Mouse (Mus musculus) liver, embryonic 14.5 days (tissue): ENCODE measurements around the gene Lmcd1. TPM values are rescaled to one million over a fixed set of nuclear protein-coding genes. Genes with fewer than 3 reads are reported as not detected.

ENCODE experiments used
- ATAC-seq: fragments of 200-750 bp; cut with Nextera tagmentation; 2 replicates; pipeline ENCODE4 v1.8.0; 2017; ENCODE audit warnings: moderate number of reproducible peaks, mild to moderate bottlenecking, moderate library complexity; ENCODE audit not compliant: insufficient read depth
- DNase-seq, 3 experiments: peaks; one replicate each; pipeline ENCODE4 v3.0.0-alpha.2; 2012 to 2013; ENCODE audit warnings: low read depth in 3 of 3, low spot score in 3 of 3
- H3K27ac ChIP-seq: fragments of 300-500 bp; sonication (generic); 2 replicates; pipeline ENCODE4 v1.5.1; 2014; ENCODE audit warnings: moderate library complexity, mild to moderate bottlenecking, control low read depth, inconsistent platforms
- H3K27me3 ChIP-seq: fragments of 300-500 bp; sonication (generic); 2 replicates; pipeline ENCODE4 v1.6.1; 2014; ENCODE audit warnings: mild to moderate bottlenecking, low read length, moderate library complexity; ENCODE audit not compliant: control insufficient read depth, insufficient read depth
- H3K36me3 ChIP-seq: fragments of 300-500 bp; sonication (generic); replicated peaks from 2 replicates; pipeline ENCODE4 v1.6.1; 2014; ENCODE audit warnings: low read depth; ENCODE audit not compliant: control insufficient read depth, insufficient read depth
- H3K4me1 ChIP-seq, 2 experiments: fragments of 200-500 bp in 1 of 2; fragments of 300-500 bp in 1 of 2; sonication (generic) in 1 of 2; replicated peaks; 2 replicates each; pipeline ENCODE4 v1.6.1; 2012 to 2014; ENCODE audit warnings: antibody characterized with exemption in 1 of 2, inconsistent platforms in 1 of 2, low read length in 1 of 2; ENCODE audit not compliant: control insufficient read depth in 2 of 2, insufficient read depth in 2 of 2
- H3K4me2 ChIP-seq: fragments of 300-500 bp; sonication (generic); 2 replicates; pipeline ENCODE4 v1.6.1; 2014; ENCODE audit warnings: low read depth, mild to moderate bottlenecking, control low read depth, moderate library complexity
- H3K4me3 ChIP-seq, 2 experiments: fragments of 200-500 bp in 1 of 2; fragments of 300-500 bp in 1 of 2; sonication (generic) in 1 of 2; 2 replicates each; pipeline ENCODE4 v1.5.1; 2012 to 2014; ENCODE audit warnings: low read depth in 2 of 2, low read length in 2 of 2, mild to moderate bottlenecking in 2 of 2, control low read depth in 1 of 2, inconsistent platforms in 1 of 2, moderate library complexity in 1 of 2; ENCODE audit not compliant: insufficient read depth in 1 of 2
- H3K9ac ChIP-seq: fragments of 300-500 bp; sonication (generic); replicated peaks from 2 replicates; pipeline ENCODE4 v1.6.1; 2014; ENCODE audit warnings: mild to moderate bottlenecking, control low read depth, moderate library complexity
- H3K9me3 ChIP-seq: fragments of 300-500 bp; sonication (generic); 2 replicates; pipeline ENCODE4 v1.6.1; 2016; ENCODE audit warnings: low read length, mixed read lengths; ENCODE audit not compliant: control insufficient read depth
- CTCF ChIP-seq: IDR thresholded peaks from 2 replicates; pipeline ENCODE4 v1.5.1; 2016; ENCODE audit warnings: antibody characterized with exemption, low read depth, control low read depth
- EP300 ChIP-seq: IDR thresholded peaks from 2 replicates; pipeline ENCODE4 v1.6.1; 2016; ENCODE audit warnings: antibody characterized with exemption, low read depth
- WGBS: fragments of 180-500 bp; shearing (Covaris S2); extraction: QIAGEN DNeasy Blood & Tissue Kit; methylation state at CpG from one replicate; pipeline ENCODE4 v1.1.7; 2014; ENCODE audit not compliant: insufficient replicate concordance; 5-methylcytosine and 5-hydroxymethylcytosine counted together
- polyA plus RNA-seq, 2 experiments: library from polyadenylated mRNA; depleted of rRNA in 1 of 2; stranded (reverse) in 1 of 2; unstranded in 1 of 2; fragments of >200 nt; fragmentation: Nextera tagmentation in 1 of 2; extraction: Ambion mirVana in 1 of 2; gene quantifications; 2 replicates each; pipeline versions ENCODE4 v1.2.1 to v1.2.3; 2012 to 2014

Lmcd1 gene
- polyA plus RNA-seq, 2 experiments: 0.27 to 0.39 TPM

GRCm38 (mm10) chr6:112309330-112309938 is 35.9 kb downstream of the Lmcd1 start:
- no peaks in the 10 kb centered on the region for H3K4me1 ChIP-seq
- ATAC-seq (no peak), DNase-seq (no peak)
- WGBS: 69% methylated on average over 6 of the region's 6 CpGs
- H3K27ac ChIP-seq: no peak overlapping the region
- no peak overlapping the region for H3K9ac ChIP-seq
- H3K4me3 ChIP-seq: no peak overlapping the region
- TF ChIP-seq EP300: no peak
- TF ChIP-seq CTCF: no peak
- no peaks in the 10 kb centered on the region for H3K36me3 ChIP-seq
- H3K4me2 ChIP-seq: no peak overlapping the region
- no peaks in the 10 kb centered on the region for H3K9me3 ChIP-seq
- H3K27me3 ChIP-seq: no peaks in the 10 kb centered on the region

GRCm38 (mm10) chr6:112311385-112311784 is 37.8 kb downstream of the Lmcd1 start:
- Histone ChIP-seq H3K27ac (no peak overlapping the region), H3K4me3 (no peak overlapping the region), H3K4me2 (no peak overlapping the region), H3K27me3 (no peaks in the 10 kb centered on the region), H3K4me1 (no peaks in the 10 kb centered on the region), H3K9ac (no peak overlapping the region), H3K36me3 (no peaks in the 10 kb centered on the region), H3K9me3 (no peaks in the 10 kb centered on the region)
- DNase-seq: no peak
- ATAC-seq: no peak
- TF ChIP-seq EP300: no peak
- TF ChIP-seq CTCF: no peak
- 25% methylated on average over 4 of the region's 4 CpGs for WGBS

- no peak for ATAC-seq
- 67% methylated on average over 4 of the region's 4 CpGs for WGBS
- no peak overlapping the region for H3K9ac ChIP-seq
- H3K27ac ChIP-seq: no peak overlapping the region
- no peak for TF ChIP-seq CTCF
- TF ChIP-seq EP300: no peak
- no peak for DNase-seq
- H3K4me3 ChIP-seq: no peak overlapping the region
- no peaks in the 10 kb centered on the region for H3K36me3 ChIP-seq
- no peaks in the 10 kb centered on the region for H3K4me1 ChIP-seq
- H3K4me2 ChIP-seq: no peak overlapping the region
- no peaks in the 10 kb centered on the region for H3K27me3 ChIP-seq
- H3K9me3 ChIP-seq: no peaks in the 10 kb centered on the region
Measured at GRCm38 (mm10) chr6:112319449-112319848, 45.9 kb downstream of the Lmcd1 start.

GRCm38 (mm10) chr6:112320679-112321078 is 47.1 kb downstream of the Lmcd1 start:
- ATAC-seq: no peak
- 40% methylated on average over 5 of the region's 5 CpGs for WGBS
- TF ChIP-seq EP300 (no peak), CTCF (no peak)

GRCm38 (mm10) chr6:112322916-112323315 is 49.4 kb downstream of the Lmcd1 start:
- H3K4me2 ChIP-seq: no peak overlapping the region
- no peak overlapping the region for H3K4me3 ChIP-seq
- DNase-seq: no peak
- ATAC-seq: no peak
- H3K36me3 ChIP-seq: no peaks in the 10 kb centered on the region
- H3K4me1 ChIP-seq: no peaks in the 10 kb centered on the region
- TF ChIP-seq EP300: no peak
- TF ChIP-seq CTCF: no peak
- 48% methylated on average over 5 of the region's 5 CpGs for whole genome bisulfite sequencing
- H3K27me3 ChIP-seq: no peaks in the 10 kb centered on the region
- no peak overlapping the region for H3K27ac ChIP-seq
- no peaks in the 10 kb centered on the region for H3K9me3 ChIP-seq
- no peak overlapping the region for H3K9ac ChIP-seq

More at GRCm38 (mm10) chr6:112320679-112321078, 47.1 kb downstream of the Lmcd1 start:
- Histone ChIP-seq H3K9ac (no peak overlapping the region), H3K27ac (no peak overlapping the region), H3K36me3 (no peaks in the 10 kb centered on the region), H3K4me2 (no peak overlapping the region), H3K27me3 (no peaks in the 10 kb centered on the region), H3K9me3 (no peaks in the 10 kb centered on the region), H3K4me1 (no peaks in the 10 kb centered on the region), H3K4me3 (no peak overlapping the region)
- DNase-seq: no peak
